Mouse (Mus musculus) bone marrow macrophage, adult 2 months (primary cell): ENCODE data around the gene Tle6.

Source experiments
- CTCF ChIP-seq: IDR thresholded peaks from 2 replicates; pipeline ENCODE4 v1.5.1; 2012; ENCODE audit warnings: low read depth, mild to moderate bottlenecking, low read length, moderate library complexity
- POLR2A ChIP-seq: IDR thresholded peaks from 2 replicates; pipeline ENCODE4 v1.6.1; 2012; ENCODE audit warnings: mild to moderate bottlenecking, low read depth, low read length, borderline replicate concordance

GRCm38 (mm10) chr10:81619976-81620375 is 19.1 kb upstream of the Tle6 start:
- TF ChIP-seq POLR2A (no peak), CTCF (no peak)
